Mouse (Mus musculus) B cell, adult 2 months (primary cell): ENCODE data around the gene Eif4b.
"Not testable (repeated sequence)": the region's sequence is repeated elsewhere in the genome, so short reads cannot be mapped to it uniquely, and the experiment has no call there.

Experiments used
- DNase-seq, 2 experiments: peaks; one replicate each; pipeline ENCODE4 v3.0.0; 2022

Gene Eif4b

DNA sequence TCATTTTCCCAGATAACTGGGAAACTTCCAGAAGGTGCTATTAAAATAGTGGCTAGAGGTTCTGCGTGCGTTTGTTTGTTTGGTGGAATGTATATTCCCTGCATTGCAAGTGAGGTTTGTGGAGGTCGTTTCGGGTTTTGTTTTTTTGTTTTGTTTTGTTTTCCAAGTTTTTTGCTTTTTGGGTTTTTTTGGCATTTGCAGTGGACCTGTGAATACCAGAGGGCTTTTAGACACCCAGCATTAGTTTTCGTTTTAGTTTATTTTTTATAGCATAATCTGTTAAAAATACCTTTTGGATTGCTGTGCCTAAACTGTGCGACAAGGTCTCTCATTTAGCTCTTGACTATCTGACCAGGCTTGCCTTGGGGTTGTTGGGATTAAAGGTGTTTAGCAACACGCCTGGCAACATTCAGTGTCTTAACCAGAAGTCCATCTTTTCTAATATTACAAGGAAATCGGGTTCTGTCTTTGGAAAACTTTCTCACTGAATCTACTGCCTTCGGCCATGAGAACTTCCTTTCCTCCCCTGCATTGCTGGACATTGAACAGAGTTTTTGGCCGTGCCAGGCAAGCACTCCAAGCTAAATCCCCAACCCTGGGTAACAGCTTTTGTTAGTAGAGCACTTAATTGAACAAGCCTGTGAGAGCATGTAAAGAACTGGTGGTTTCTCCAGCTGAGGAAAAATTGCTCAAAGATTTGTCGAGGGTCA lies 1.5 kb downstream of the Eif4b start:
- DNase-seq = no peak

DNA sequence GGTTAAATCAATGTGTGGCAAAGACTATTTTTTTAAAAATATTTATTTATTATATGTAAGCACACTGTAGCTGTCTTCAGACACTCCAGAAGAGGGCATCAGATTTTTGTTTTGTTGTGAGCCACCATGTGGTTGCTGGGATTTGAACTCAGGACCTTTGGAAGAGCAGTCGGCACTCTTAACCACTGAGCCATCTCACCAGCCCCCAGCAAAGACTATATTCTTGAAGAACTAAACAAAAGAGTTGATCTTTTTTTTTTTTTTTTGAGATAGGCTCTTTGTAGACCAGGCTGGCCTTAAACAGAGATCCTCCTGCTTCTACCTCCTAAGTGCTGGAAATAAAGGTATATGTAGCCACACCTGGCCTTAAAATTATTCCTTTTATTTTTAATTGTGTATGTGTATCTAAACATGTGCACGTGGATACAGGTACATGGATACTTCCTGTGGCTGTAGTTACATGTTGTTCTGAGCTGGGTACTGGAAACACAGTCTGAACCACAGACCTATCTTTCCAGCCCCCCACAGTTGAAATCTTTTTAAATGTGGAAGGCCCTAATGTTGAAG lies 3.6 kb downstream of the Eif4b start:
- DNase-seq = no peak

DNA sequence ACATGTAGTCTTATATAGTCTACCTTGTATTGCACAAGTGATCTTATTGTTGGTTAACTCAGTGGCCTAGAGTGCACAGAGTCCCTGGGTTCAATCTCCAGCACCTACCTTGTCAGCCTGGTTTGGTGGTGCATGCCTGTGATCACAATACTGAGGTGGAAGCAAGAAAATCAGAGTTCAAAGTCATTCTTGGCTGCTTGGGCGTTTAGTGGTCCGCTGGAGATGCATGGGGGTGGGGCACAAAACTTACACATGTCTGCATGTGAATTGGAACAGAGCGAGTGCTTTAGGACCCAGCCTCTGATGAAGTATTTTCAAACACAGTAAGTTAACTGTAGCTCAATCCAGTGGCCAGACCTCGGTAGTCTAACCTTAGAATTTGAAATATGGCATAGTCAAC lies 5.6 kb downstream of the Eif4b start:
- no peak for DNase-seq

DNA sequence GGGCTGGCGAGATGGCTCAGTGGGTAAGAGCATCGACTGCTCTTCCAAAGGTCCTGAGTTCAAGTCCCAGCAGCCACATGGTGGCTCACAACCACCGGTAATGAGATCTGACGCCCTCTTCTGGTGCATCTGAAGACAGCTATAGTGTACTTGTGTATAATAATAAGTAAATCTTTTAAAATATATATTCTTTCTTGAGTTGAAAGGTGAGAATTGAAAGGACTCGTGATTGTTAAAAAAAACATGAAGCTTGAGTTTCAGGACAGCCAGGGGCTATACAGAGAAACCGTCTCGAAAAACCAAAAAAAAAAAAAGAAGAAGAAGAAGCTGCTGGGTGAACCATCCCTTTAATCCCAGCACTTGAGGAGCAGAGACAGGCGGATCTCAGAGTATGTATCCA lies 6.4 kb downstream of the Eif4b start:
- not testable (repeated sequence) for DNase-seq

DNA sequence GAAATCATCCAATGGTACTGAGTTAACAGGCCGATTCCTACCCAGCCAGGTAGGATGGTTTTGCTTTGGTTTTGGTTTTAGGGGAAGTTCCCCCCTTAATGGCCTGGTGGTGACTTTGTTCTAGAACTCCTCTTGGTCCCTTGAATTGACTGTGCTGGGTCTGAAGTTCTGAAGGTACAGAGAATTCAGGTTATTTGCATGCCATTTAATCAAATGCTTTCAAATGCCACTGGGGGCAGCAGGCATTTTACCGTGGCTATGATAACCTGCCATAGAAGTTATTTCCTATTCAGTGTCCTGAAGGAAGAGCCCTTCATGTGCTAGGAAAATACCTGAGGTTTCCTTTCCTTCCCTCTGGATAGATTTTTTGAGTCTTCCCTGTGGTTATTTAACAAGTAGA lies 6.9 kb downstream of the Eif4b start:
- DNase-seq = peak in 1 of 2 experiments; percentile 17

DNA sequence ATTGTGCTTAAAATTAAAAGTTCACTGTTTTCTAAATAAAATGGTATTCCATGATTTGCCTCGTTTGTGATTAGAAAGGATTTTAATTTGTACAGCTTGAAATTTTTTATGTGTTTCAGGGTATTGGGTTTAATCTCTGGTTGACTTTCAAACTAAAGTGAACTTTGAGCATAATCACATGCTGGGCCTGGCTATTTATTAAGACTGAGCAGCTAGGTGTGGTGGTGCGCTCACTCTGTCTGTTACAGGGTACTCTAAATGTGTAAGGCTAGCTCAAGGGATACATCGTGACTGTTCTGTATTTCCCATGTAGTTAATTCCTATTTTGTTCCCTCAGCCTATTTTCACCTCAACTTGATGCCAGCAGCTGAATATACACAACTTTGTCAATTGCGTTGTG lies 8.6 kb downstream of the Eif4b start:
- no peak for DNase-seq

DNA sequence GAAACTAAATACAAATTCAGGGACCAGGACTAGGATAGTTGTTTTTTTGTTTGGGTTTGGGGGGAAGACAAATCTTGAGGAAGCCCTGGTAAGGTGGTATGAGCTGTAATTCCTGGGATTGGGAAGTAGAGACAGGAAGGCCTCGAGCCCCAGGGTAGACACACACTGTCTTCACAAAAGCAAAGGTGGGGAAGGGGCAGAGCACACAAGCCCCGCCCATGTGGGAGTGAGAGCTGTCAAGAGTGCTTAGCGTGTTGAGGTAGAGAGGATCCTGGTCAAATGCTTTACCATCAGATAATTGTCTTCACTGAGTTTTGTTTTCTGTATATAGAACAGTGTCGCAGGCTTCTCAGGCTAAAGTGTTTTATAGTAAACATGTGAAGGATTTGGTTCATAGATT lies 9.5 kb downstream of the Eif4b start:
- DNase-seq = no peak

DNA sequence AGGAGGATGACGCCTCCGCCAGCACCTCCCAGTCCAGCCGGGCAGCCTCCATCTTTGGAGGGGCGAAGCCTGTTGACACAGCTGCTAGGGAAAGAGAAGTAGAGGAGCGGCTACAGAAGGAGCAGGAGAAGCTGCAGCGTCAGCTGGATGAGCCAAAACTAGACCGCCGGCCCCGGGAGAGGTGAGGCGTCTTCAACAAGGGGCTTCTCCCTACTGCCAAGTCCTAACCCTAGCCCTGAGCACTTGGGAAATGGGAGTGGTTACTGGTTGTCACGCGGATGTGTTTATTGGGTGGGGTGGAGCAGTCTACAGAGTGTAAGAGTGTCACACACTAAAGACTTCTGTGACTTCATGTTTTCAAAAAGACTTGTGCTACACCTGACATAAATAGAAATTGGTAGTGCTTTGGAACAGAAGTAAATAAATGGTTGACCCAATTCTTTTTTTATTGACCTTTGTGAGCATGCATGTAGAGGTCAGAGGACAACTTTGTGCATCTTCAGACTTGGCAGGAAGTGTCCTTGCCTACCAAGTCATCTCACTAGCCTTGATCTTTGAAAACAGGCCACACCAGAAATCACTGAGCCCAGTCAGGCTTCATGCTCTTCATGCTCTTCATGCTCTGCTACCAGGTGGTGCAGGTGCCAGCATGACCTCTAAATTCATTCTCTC lies 16.5 kb downstream of the Eif4b start:
- DNase-seq = no peak

DNA sequence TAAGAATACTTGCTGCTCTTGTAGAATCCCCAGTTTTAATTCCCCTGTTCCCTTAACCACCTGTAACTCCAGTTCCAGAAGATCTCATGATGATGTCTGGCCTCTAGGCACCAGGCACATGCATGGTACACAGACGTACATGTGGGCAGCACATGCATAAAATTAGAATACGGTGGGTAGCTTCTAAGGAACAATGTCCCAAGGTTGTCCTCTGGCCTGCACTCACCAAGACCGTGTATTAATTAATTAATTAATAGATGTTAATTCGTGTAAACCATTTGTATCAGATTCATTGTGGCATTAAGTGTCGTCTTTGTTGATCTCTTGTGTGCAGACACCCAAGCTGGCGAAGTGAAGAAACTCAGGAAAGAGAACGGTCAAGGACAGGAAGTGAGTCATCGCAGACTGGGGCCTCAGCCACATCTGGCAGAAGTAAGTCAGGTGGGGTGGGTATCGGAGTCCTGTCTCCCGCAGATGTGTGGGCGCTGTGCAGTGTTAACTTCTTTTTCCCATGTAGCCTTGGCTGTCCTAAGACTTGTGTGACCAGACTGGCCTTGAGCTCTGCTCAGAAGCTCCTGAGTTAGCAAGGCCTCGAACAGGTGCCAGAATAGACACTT lies 17.6 kb downstream of the Eif4b start:
- DNase-seq = no peak

DNA sequence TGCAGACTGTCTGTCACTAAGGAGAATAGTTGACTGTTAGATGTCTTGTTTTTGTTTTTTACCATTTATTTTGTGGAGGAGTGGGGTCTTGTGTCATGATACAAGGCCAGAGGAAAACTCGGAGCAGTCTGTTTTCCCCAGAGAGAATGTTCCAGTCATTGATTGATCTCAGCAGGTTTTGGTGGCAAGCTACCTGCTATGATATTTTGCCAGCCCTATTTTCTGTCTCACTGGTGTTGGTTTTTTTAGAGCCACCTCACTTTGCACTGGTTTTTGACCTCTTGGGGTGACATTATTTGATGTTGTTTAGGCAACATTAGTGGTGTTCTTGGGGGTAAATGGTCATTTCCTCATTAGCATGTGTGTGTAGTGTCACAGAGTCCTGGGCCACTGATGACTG lies 18.1 kb downstream of the Eif4b start:
- no peak for DNase-seq

DNA sequence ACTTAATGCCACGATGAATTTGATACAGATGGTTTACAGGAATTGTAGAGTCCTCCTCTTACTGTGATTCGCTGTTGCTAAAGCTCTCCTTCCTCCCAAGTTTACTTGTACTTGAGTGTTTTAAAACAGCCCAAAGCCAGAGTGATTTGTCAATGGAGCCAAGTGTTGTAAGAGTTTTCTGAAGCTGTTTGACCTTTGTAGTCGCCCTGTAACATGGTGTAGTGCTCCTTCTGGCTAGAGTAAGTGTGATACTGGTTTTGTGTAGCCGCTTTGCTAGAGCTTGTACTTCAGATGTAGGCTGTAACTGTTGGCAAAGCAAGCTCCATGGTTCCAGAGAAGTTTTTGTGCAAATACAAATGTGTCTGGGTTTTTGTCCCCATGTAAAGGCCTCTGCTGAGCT lies 18.6 kb downstream of the Eif4b start:
- DNase-seq = no peak

DNA sequence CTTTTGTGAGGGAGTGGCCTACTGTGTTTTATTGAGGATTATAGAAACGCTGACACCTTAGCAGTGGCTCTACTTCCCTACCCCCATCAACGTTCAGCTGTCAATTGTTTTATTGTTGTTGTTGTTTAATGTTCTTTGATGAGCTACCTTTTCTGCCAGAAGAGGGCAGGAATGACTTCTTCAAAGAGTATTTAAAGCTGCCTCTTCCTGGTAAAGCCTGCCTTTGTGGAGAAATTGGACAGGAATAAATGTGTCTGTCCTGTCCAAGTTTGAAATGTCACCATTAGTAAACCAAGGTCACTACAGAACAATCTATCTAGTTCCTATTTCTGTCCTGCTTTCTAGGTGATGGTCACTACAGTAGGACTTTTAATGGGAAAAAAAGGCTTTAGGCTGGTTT lies 20.6 kb downstream of the Eif4b start:
- no peak for DNase-seq

DNA sequence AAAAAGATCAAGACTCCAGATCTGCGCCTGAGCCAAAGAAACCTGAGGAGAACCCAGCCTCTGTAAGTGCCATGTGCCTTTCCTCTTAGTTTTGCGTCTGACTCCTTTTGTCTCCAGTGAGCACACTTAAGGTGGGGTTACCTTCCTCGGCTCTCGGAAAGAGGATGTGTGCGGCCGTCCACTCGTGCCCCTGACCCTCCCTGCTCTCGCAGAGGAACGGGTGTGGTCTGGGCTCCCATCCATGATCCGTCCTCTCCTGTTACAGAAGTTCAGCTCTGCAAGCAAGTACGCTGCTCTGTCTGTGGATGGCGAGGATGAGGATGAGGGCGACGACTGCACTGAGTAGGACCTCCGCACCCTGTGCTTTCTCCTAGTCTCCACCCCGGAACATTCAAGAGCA lies 21.4 kb downstream of the Eif4b start:
- no peak for DNase-seq

DNA sequence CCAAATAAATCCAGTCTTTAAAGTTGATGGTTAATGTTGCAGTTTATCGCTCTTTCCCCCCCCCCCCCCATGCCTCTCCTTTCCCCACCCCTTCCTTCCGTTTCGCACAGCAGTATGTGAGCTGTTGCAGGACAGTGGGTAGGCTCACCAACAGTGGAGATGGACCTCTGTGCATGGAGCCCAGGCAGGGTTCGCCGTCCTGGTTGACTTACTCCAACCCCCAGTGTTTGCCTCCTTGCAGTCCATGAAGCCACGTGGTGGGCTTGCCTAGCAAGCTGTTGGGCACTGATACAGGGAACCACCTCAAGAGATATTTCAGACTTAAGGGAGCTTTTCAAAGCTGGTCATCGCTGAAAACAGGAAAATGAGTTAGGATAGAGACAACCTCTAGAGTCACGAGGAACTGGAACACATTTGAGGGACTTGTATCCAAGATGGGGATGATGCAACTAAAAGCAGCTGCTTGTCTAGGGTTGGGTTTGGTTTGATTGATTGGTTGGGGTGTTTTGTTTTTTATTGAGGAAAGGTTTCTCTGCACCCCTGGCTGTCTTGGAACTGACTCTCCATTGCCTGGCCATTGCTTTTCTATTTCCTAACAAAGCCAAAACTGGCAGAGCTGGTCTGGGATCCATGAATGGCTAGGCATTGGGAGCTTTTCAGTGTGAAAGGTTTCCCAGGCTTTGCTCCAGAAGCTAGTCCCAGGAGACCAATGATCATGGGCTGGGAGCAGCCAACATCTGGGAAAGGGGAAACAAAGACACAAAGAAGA lies 23.8 kb downstream of the Eif4b start:
- no peak for DNase-seq

DNA sequence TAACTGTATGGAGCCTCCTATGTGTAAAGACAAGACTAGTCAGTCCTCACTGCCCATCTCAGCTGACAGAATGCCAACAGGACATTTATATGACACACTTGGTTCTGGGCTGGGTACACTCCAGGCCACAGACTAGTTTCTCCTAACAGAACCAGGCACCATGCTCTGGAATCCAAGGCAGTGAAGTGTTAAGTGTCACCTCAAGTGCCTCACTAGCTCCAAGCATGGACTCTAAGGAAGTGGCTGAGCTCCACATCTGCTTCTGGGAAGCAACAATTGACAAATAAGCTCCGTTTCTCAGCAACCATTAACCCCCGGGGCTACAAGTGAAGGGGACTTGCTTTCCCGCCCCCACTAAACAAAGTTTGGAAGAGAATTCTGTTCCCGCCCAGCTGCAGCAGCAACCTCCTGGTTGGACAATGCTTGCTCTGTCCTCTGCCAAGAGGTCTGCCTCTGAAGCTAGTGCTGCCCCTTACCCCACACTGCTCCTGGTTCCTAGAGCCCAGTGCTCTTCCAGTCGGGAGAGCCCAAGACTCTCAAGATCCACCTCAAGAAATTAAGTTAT lies 24.5 kb downstream of the Eif4b start:
- DNase-seq = no peak

DNA sequence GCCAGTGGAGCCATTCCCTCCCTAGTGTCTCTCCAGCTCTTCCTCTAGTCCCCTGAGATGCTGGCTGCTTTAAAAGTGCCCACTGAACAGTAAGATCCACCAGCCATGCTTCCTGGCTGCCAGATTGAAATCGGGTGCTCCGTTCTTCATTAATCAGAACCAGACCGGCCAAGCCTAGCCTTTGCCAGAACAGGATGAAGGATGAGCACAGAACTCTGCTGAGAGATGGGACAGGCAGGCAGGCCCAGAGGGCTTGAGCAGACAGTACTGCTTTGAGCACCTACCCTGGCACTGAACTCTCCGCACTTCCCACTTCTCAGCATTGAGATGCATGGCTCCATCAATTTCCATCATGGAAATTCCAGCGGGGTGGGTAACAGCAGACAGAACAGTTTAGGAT lies 25.7 kb downstream of the Eif4b start:
- no peak for DNase-seq

DNA sequence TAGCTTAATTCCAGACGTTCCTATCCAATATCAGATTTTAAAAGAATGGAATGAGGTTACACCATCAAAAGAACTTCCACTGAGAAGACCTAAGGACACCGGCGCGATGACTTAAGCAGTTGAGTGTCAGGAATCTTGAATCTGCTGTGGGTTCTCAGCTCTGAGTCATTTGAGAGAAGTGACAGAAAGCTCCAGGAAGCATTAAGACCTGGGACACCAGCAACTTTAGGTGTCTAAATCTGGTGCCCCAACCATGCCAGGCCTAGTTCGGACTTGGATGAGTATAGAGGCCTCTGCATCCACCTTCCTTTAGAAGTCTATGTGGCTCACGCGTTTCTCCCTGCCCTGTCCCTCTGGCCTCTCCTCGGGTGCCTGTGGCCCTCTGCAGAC lies 26.2 kb downstream of the Eif4b start:
- no peak for DNase-seq

DNA sequence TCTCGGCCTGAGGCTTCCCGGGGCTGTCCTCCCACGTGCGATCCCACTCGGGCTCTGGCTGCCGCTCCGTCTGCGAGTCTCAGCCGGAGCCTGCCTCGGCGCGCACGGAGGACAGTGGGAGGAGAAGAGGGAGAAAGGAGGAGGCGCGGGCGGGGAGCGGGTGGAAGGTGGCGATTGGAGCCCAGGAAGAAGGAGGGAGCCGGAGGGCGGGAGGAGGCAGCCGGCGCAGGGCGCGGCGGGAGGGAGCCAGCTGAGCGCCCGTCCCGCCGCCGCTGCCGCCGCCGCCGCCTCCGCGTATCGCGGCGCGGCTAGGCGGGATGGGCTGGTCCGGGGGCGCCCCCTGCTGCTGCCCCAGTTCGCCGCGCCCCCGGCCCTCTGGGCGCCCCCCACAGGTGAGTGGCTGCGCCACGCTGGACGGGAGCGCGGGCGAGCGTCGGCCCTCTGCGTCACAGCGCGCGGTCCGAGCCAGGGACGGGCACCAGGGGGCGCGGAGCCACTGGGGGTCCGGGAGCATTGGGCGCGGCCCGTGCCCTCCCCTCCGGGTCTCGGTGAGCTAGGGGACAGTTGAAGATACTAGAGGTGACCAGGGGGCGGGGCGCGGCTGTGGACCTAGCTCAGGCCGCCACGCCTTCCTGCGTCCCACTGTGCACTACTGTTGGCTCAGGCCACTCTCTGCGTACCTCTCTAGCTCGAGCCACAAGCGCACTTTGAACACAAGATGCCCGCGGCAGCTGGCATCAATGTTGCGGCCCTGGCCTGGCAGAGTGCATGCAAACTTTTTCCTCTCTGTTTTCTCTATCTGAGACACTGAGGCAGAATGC lies 26.8 kb downstream of the Eif4b start, which contains the start of gene Tns2:
Tns2 (plus strand) TSS at position 253 of the 821 bp plus-strand sequence.
- DNase-seq = peak; percentile 44 to 60

DNA sequence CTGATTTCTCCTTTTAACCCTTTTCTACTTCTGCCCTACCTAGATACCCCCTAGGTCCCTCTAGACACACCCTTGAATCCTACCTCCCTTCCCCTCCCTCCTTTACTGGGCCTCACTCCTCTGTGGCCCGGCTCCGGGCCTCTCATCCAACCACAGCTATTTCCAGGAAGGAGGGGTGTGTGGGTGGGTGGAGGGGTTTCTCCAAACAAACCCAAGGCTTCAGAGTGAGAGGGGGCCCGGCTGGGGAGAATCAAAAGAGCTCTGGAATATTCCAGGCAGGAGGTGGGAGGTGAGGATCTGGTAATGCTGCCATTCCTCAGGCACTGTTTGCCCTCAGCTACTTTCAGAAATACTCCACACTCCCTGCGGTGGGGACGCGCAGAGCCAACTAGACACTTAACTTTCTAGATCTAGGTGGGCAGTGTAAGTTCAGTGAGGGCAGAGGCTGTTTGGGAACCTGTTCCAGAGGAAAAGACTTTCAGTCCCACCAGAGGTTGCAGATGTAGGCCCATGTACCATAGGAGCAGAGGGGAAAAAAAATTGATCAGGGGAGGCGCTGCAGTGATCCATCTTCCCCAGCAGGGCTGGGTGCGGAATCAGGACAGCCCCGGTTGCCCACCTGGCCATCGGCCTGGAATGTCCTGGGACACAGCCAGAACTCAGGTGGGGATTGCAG lies 27.6 kb downstream of the Eif4b start:
- no peak for DNase-seq

DNA sequence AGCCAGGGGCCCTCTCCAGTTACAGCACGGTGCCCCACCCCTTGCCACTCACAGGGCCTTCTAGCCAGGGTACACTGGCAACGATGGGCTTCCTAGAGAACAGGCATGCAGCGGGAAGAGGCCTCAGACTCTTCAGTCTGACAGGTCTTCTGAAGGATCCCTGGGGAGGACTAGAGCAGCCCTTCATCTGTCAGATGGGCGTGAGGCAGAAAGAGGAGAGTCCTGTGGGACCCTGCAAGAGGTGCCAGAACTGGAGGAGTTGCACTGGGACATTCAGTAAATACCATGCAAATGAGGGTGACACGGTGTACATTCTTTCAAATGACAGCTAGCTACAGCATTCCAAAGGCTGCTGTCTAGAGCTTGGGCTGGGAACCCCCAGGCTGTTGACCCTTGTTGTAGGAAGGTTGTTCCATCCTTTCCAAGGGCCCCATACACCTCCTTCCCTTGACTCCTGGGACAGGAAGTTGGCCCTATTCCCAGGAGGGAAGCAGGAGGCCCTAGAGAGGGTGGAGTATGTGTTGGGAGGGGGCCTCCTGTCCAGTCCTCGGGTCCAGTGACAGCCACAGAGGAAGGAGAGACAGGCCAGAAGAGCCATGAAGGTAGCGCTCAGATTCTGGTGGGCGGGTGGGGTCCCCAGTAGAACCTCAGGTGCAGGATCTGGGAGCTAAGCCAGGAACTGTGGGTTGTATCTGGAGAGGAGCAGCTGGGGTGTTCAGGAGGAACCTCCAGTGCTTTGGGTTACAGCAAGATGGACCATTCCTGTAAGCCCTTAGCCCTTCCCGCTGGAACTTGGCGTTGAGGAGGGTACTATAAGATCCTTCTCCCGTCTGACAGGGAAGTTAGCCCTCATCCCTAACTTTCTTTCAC lies 28.3 kb downstream of the Eif4b start:
- DNase-seq = no peak
